Mouse (Mus musculus) hindbrain, embryonic 15.5 days (tissue): ENCODE measurements around the gene Nckap5. TPM values are rescaled to one million over a fixed set of nuclear protein-coding genes. Genes with fewer than 3 reads are reported as not detected.

ENCODE experiments used
- ATAC-seq: fragments of 200-750 bp; cut with Nextera tagmentation; 2 replicates; pipeline ENCODE4 v1.8.0; 2017; ENCODE audit warnings: low read depth, moderate number of reproducible peaks, moderate TSS enrichment; ENCODE audit not compliant: low FRiP score
- H3K27ac ChIP-seq: fragments of 300-500 bp; sonication (generic); replicated peaks from 2 replicates; pipeline ENCODE4 v1.5.1; 2015; ENCODE audit warnings: mild to moderate bottlenecking, inconsistent platforms
- H3K27me3 ChIP-seq: fragments of 300-500 bp; sonication (generic); 2 replicates; pipeline ENCODE4 v1.6.1; 2015; ENCODE audit warnings: control low read depth, inconsistent platforms
- H3K36me3 ChIP-seq: fragments of 300-500 bp; sonication (generic); 2 replicates; pipeline ENCODE4 v1.6.1; 2015; ENCODE audit warnings: control low read depth, inconsistent platforms
- H3K4me1 ChIP-seq: fragments of 300-500 bp; sonication (generic); replicated peaks from 2 replicates; pipeline ENCODE4 v1.6.1; 2015; ENCODE audit warnings: control low read depth, inconsistent platforms
- H3K4me2 ChIP-seq: fragments of 300-500 bp; sonication (generic); 2 replicates; pipeline ENCODE4 v1.6.1; 2015; ENCODE audit warnings: moderate library complexity, mild to moderate bottlenecking, inconsistent platforms
- H3K4me3 ChIP-seq: fragments of 300-500 bp; sonication (generic); 2 replicates; pipeline ENCODE4 v1.5.1; 2015; ENCODE audit warnings: mild to moderate bottlenecking, inconsistent platforms
- H3K9ac ChIP-seq: fragments of 300-500 bp; sonication (generic); 2 replicates; pipeline ENCODE4 v1.6.1; 2015; ENCODE audit warnings: inconsistent platforms
- H3K9me3 ChIP-seq: fragments of 300-500 bp; sonication (generic); 2 replicates; pipeline ENCODE4 v1.6.1; 2016; ENCODE audit warnings: control low read depth, inconsistent platforms
- WGBS: fragments of 180-500 bp; shearing (Covaris S2); methylation state at CpG from one replicate; pipeline ENCODE4 v1.1.7; 2015; 5-methylcytosine and 5-hydroxymethylcytosine counted together
- polyA plus RNA-seq: library from polyadenylated mRNA; unstranded; fragments of >200 nt; fragmentation: Nextera tagmentation; extraction: Ambion mirVana; gene quantifications from 2 replicates; pipeline ENCODE4 v1.2.1, GENCODE M21; 2015

Nckap5 gene
- polyA plus RNA-seq, 1 experiment from 2014 or later = 15.5 TPM

- Histone ChIP-seq H3K9me3 (no peaks in the 10 kb centered on the region), H3K4me1 (peaks cover 10% of the 10 kb centered on the region), H3K27me3 (no peaks in the 10 kb centered on the region), H3K36me3 (no peaks in the 10 kb centered on the region), H3K4me3 (no peak overlapping the region), H3K27ac (no peak overlapping the region), H3K4me2 (no peak overlapping the region), H3K9ac (no peak overlapping the region)
- no peak for ATAC-seq
- WGBS = 86% methylated on average over 5 of the region's 5 CpGs
Observed at GRCm38 (mm10) chr1:126473044-126473443, 357.6 kb downstream of the Nckap5 start.

GRCm38 (mm10) chr1:126471419-126471818, 359.2 kb downstream of the Nckap5 start:
- no peak overlapping the region for H3K27ac ChIP-seq
- no peak overlapping the region for H3K4me2 ChIP-seq
- WGBS = 63% methylated on average over 2 of the region's 2 CpGs
- no peaks in the 10 kb centered on the region for H3K27me3 ChIP-seq
- no peaks in the 10 kb centered on the region for H3K36me3 ChIP-seq
- H3K9ac ChIP-seq = no peak overlapping the region
- H3K4me1 ChIP-seq = peaks cover 10% of the 10 kb centered on the region
- H3K9me3 ChIP-seq = no peaks in the 10 kb centered on the region
- H3K4me3 ChIP-seq = no peak overlapping the region
- no peak for ATAC-seq

- no peak overlapping the region for H3K4me2 ChIP-seq
- no peak overlapping the region for H3K4me3 ChIP-seq
- no peaks in the 10 kb centered on the region for H3K27me3 ChIP-seq
- H3K4me1 ChIP-seq = peaks cover 10% of the 10 kb centered on the region
- H3K9me3 ChIP-seq = no peaks in the 10 kb centered on the region
- no peaks in the 10 kb centered on the region for H3K36me3 ChIP-seq
- no peak for ATAC-seq
- no peak overlapping the region for H3K9ac ChIP-seq
- peak overlapping the region; percentile 31 for H3K27ac ChIP-seq
- 67% methylated on average over 2 of the region's 2 CpGs for WGBS
Observed at GRCm38 (mm10) chr1:126470883-126471282, 359.7 kb downstream of the Nckap5 start.

GRCm38 (mm10) chr1:126469818-126470544, 360.6 kb downstream of the Nckap5 start:
- H3K27ac ChIP-seq = peak overlapping the region; percentile 31; the same call in 1 of the 2 replicates
- H3K4me3 ChIP-seq = no peak overlapping the region
- no peaks in the 10 kb centered on the region for H3K36me3 ChIP-seq
- H3K27me3 ChIP-seq = no peaks in the 10 kb centered on the region
- WGBS = 41% methylated on average over 5 of the region's 5 CpGs
- H3K9ac ChIP-seq = no peak overlapping the region
- peaks cover 10% of the 10 kb centered on the region for H3K4me1 ChIP-seq
- no peak overlapping the region for H3K4me2 ChIP-seq
- ATAC-seq = no peak
- H3K9me3 ChIP-seq = no peaks in the 10 kb centered on the region

GRCm38 (mm10) chr1:126461527-126462354, 368.9 kb downstream of the Nckap5 start:
- Histone ChIP-seq H3K4me3 (no peak overlapping the region), H3K27me3 (no peaks in the 10 kb centered on the region), H3K4me1 (peaks cover 14% of the 10 kb centered on the region), H3K4me2 (peak overlapping the region; percentile 24), H3K27ac (0 out of 2 replicates have a peak overlapping the region, but pooled peaks have one; percentile 34), H3K36me3 (no peaks in the 10 kb centered on the region), H3K9ac (no peak overlapping the region), H3K9me3 (no peaks in the 10 kb centered on the region)
- WGBS = 15% methylated on average over 11 of the region's 11 CpGs
- ATAC-seq = no peak

- no peaks in the 10 kb centered on the region for H3K9me3 ChIP-seq
- H3K9ac ChIP-seq = no peak overlapping the region
- H3K4me1 ChIP-seq = peaks cover 20% of the 10 kb centered on the region
- no peaks in the 10 kb centered on the region for H3K27me3 ChIP-seq
- no peak overlapping the region for H3K27ac ChIP-seq
- WGBS = 80% methylated on average over 1 of the region's 1 CpGs
- H3K4me2 ChIP-seq = no peak overlapping the region
- H3K4me3 ChIP-seq = no peak overlapping the region
- no peak for ATAC-seq
- no peaks in the 10 kb centered on the region for H3K36me3 ChIP-seq
Observed at GRCm38 (mm10) chr1:126457739-126458138, 372.9 kb downstream of the Nckap5 start.

- peaks cover 6% of the 10 kb centered on the region; the same call in 1 of the 2 replicates for H3K4me1 ChIP-seq
- H3K36me3 ChIP-seq = no peaks in the 10 kb centered on the region
- WGBS = 25% methylated on average over 9 of the region's 9 CpGs
- no peak overlapping the region for H3K4me3 ChIP-seq
- no peak overlapping the region for H3K27ac ChIP-seq
- peak; percentile 86 for ATAC-seq
- no peaks in the 10 kb centered on the region for H3K9me3 ChIP-seq
- no peak overlapping the region for H3K9ac ChIP-seq
- peak overlapping the region; percentile 8; the same call in 1 of the 2 replicates for H3K4me2 ChIP-seq
- no peaks in the 10 kb centered on the region for H3K27me3 ChIP-seq
Observed at GRCm38 (mm10) chr1:126454504-126455173, 376.0 kb downstream of the Nckap5 start.

- ATAC-seq = no peak
- WGBS = 71% methylated on average over 9 of the region's 9 CpGs
Observed at GRCm38 (mm10) chr1:126451472-126451871, 379.1 kb downstream of the Nckap5 start.

GRCm38 (mm10) chr1:126449424-126449823, 381.2 kb downstream of the Nckap5 start:
- 47% methylated on average over 2 of the region's 2 CpGs for WGBS
- Histone ChIP-seq H3K4me3 (no peak overlapping the region), H3K4me2 (no peak overlapping the region), H3K27ac (no peak overlapping the region), H3K27me3 (no peaks in the 10 kb centered on the region), H3K9me3 (no peaks in the 10 kb centered on the region), H3K9ac (no peak overlapping the region), H3K4me1 (peaks cover 6% of the 10 kb centered on the region; the same call in 1 of the 2 replicates), H3K36me3 (no peaks in the 10 kb centered on the region)
- ATAC-seq = no peak

More at GRCm38 (mm10) chr1:126451472-126451871, 379.1 kb downstream of the Nckap5 start:
- H3K27ac ChIP-seq = no peak overlapping the region
- no peak overlapping the region for H3K4me2 ChIP-seq
- no peaks in the 10 kb centered on the region for H3K9me3 ChIP-seq
- no peaks in the 10 kb centered on the region for H3K36me3 ChIP-seq
- no peaks in the 10 kb centered on the region for H3K27me3 ChIP-seq
- no peak overlapping the region for H3K4me3 ChIP-seq
- peaks cover 12% of the 10 kb centered on the region; the same call in 1 of the 2 replicates for H3K4me1 ChIP-seq
- no peak overlapping the region for H3K9ac ChIP-seq

GRCm38 (mm10) chr1:126443890-126444289, 386.7 kb downstream of the Nckap5 start:
- no peak overlapping the region for H3K4me3 ChIP-seq
- no peak for ATAC-seq
- no peaks in the 10 kb centered on the region for H3K9me3 ChIP-seq
- no peak overlapping the region for H3K27ac ChIP-seq
- no peaks in the 10 kb centered on the region for H3K27me3 ChIP-seq
- H3K4me2 ChIP-seq = no peak overlapping the region
- WGBS = 53% methylated on average over 2 of the region's 2 CpGs
- H3K36me3 ChIP-seq = no peaks in the 10 kb centered on the region
- H3K4me1 ChIP-seq = 0 out of 2 replicates have a peak, but pooled peaks cover 4% of the 10 kb centered on the region
- no peak overlapping the region for H3K9ac ChIP-seq

GRCm38 (mm10) chr1:126442723-126443122, 387.9 kb downstream of the Nckap5 start:
- Histone ChIP-seq H3K4me3 (no peak overlapping the region), H3K27ac (no peak overlapping the region), H3K27me3 (no peaks in the 10 kb centered on the region), H3K9me3 (no peaks in the 10 kb centered on the region), H3K4me2 (no peak overlapping the region), H3K4me1 (peaks cover 4% of the 10 kb centered on the region; the same call in 1 of the 2 replicates), H3K9ac (no peak overlapping the region), H3K36me3 (no peaks in the 10 kb centered on the region)
- 79% methylated on average over 1 of the region's 1 CpGs for WGBS
- ATAC-seq = no peak
